Mouse (Mus musculus) monocyte, adult 5-6 weeks (primary cell): Measurements from ENCODE around the gene 1700056E22Rik. TPM values are rescaled to one million over a fixed set of nuclear protein-coding genes. Genes with fewer than 3 reads are reported as not detected.
A peak's percentile ranks its signal among the peaks of the same experiment; 100 is the strongest.

Experiments
- ATAC-seq: fragments of 153-309, 156-312 bp; replicated peaks from 2 replicates; pipeline ENCODE4 v1.8.0; 2017; ENCODE audit warnings: mild to moderate bottlenecking; ENCODE audit not compliant: low TSS enrichment, insufficient number of reproducible peaks, severe bottlenecking, poor library complexity, low FRiP score
- total RNA-seq: library from RNA; stranded (forward); fragments of 200-1000, 200-491, 200-594 nt; gene quantifications from 3 replicates; pipeline ENCODE4 v1.2.3, GENCODE M21; 2017

1700056E22Rik gene
- 1.3 to 6.6 TPM (median 1.8 TPM) in 3 replicates for total RNA-seq

- ATAC-seq, result peak; percentile 97
Measured at GRCm38 (mm10) chr1:184034011-184034557, at the start of gene 1700056E22Rik. TSS of gene 1700056E22Rik (minus strand) at chr1:184034301.

- ATAC-seq, result 0 out of 2 replicates have a peak, but pooled peaks have one; percentile 41
Measured at GRCm38 (mm10) chr1:184083166-184083565, 49.1 kb upstream of the 1700056E22Rik start.

GRCm38 (mm10) chr1:184082661-184083060 is 48.6 kb upstream of the 1700056E22Rik start:
- no peak for ATAC-seq

- ATAC-seq, result peak; percentile 59
Measured at GRCm38 (mm10) chr1:184079304-184079703, 45.2 kb upstream of the 1700056E22Rik start.

- no peak for ATAC-seq
Measured at GRCm38 (mm10) chr1:184076756-184077155, 42.7 kb upstream of the 1700056E22Rik start.

- ATAC-seq, result no peak
Measured at GRCm38 (mm10) chr1:184076065-184076464, 42.0 kb upstream of the 1700056E22Rik start.

- ATAC-seq, result no peak
Measured at GRCm38 (mm10) chr1:184068971-184069370, 34.9 kb upstream of the 1700056E22Rik start.

- ATAC-seq, result no peak
Measured at GRCm38 (mm10) chr1:184067704-184068558, 33.8 kb upstream of the 1700056E22Rik start.

- peak; percentile 59 for ATAC-seq
Measured at GRCm38 (mm10) chr1:184066460-184067287, 32.6 kb upstream of the 1700056E22Rik start.

- ATAC-seq, result no peak
Measured at GRCm38 (mm10) chr1:184065589-184066361, 31.7 kb upstream of the 1700056E22Rik start.

- ATAC-seq, result no peak
Measured at GRCm38 (mm10) chr1:184064306-184064705, 30.2 kb upstream of the 1700056E22Rik start.

GRCm38 (mm10) chr1:184061901-184062300 is 27.8 kb upstream of the 1700056E22Rik start:
- ATAC-seq, result no peak

GRCm38 (mm10) chr1:184060828-184061734 is 27.0 kb upstream of the 1700056E22Rik start:
- ATAC-seq, result no peak

- ATAC-seq, result no peak
Measured at GRCm38 (mm10) chr1:184060381-184060780, 26.3 kb upstream of the 1700056E22Rik start.

GRCm38 (mm10) chr1:184059814-184060213 is 25.7 kb upstream of the 1700056E22Rik start:
- ATAC-seq, result no peak

GRCm38 (mm10) chr1:184058206-184058605 is 24.1 kb upstream of the 1700056E22Rik start:
- no peak for ATAC-seq

GRCm38 (mm10) chr1:184054176-184054575 is 20.1 kb upstream of the 1700056E22Rik start:
- no peak for ATAC-seq
